Mouse (Mus musculus) liver, postnatal 0 days (tissue): ENCODE measurements around the gene Art2b. TPM values are rescaled to one million over a fixed set of nuclear protein-coding genes. Genes with fewer than 3 reads are reported as not detected.
A peak's percentile ranks its signal among the peaks of the same experiment; 100 is the strongest.

Experiments
- ATAC-seq: fragments of 200-750 bp; cut with Nextera tagmentation; 2 replicates; pipeline ENCODE4 v1.8.0; 2017; ENCODE audit warnings: mild to moderate bottlenecking, moderate library complexity
- DNase-seq: peaks from one replicate; pipeline ENCODE4 v3.0.0-alpha.2; 2016
- H3K27ac ChIP-seq: fragments of 300-500 bp; sonication (generic); 2 replicates; pipeline ENCODE4 v1.5.1; 2014; ENCODE audit warnings: antibody characterized with exemption, moderate library complexity, mild to moderate bottlenecking, low read depth
- H3K27me3 ChIP-seq: fragments of 300-500 bp; sonication (generic); 2 replicates; pipeline ENCODE4 v1.6.1; 2014; ENCODE audit warnings: low read length, control low read depth, mixed read lengths; ENCODE audit not compliant: insufficient read depth
- H3K36me3 ChIP-seq: fragments of 300-500 bp; sonication (generic); replicated peaks from 2 replicates; pipeline ENCODE4 v1.6.1; 2014; ENCODE audit warnings: mild to moderate bottlenecking, control low read depth, low read length, moderate library complexity, mixed read lengths; ENCODE audit not compliant: insufficient read depth
- H3K4me1 ChIP-seq: fragments of 300-500 bp; sonication (generic); 2 replicates; pipeline ENCODE4 v1.6.1; 2014; ENCODE audit warnings: antibody characterized with exemption, mild to moderate bottlenecking, control low read depth; ENCODE audit not compliant: insufficient read depth
- H3K4me2 ChIP-seq: fragments of 300-500 bp; sonication (generic); 2 replicates; pipeline ENCODE4 v1.6.1; 2014; ENCODE audit warnings: low read depth, mild to moderate bottlenecking, low read length, moderate library complexity, mixed read lengths
- H3K4me3 ChIP-seq: fragments of 300-500 bp; sonication (generic); 2 replicates; pipeline ENCODE4 v1.5.1; 2014; ENCODE audit warnings: low read depth, low read length
- H3K9ac ChIP-seq: fragments of 300-500 bp; sonication (generic); replicated peaks from 2 replicates; pipeline ENCODE4 v1.6.1; 2014; ENCODE audit warnings: mild to moderate bottlenecking, moderate library complexity
- H3K9me3 ChIP-seq: fragments of 300-500 bp; sonication (generic); 2 replicates; pipeline ENCODE4 v1.6.1; 2016; ENCODE audit warnings: mild to moderate bottlenecking, control low read depth, low read length, mixed read lengths
- CTCF ChIP-seq: sonication (generic); IDR thresholded peaks from 2 replicates; pipeline ENCODE4 v1.5.1; 2016; ENCODE audit warnings: antibody characterized with exemption, low read depth
- EP300 ChIP-seq: IDR thresholded peaks from 2 replicates; pipeline ENCODE4 v1.6.1; 2016; ENCODE audit warnings: antibody characterized with exemption, low read depth, mild to moderate bottlenecking
- WGBS: fragments of 180-500 bp; shearing (Covaris S2); extraction: QIAGEN DNeasy Blood & Tissue Kit; methylation state at CpG from one replicate; pipeline ENCODE4 v1.1.7; 2014; ENCODE audit not compliant: insufficient replicate concordance; 5-methylcytosine and 5-hydroxymethylcytosine counted together
- polyA plus RNA-seq: library from polyadenylated mRNA; unstranded; fragments of >200 nt; fragmentation: Nextera tagmentation; extraction: Ambion mirVana; gene quantifications from 2 replicates; pipeline ENCODE4 v1.2.1, GENCODE M21; 2015

Art2b gene
- polyA plus RNA-seq, 1 experiment from 2014 or later: 0.05 TPM

- H3K27ac ChIP-seq: no peak overlapping the region
- WGBS: 51% methylated on average over 9 of the region's 9 CpGs
- H3K9me3 ChIP-seq: no peaks in the 10 kb centered on the region
- H3K4me1 ChIP-seq: no peaks in the 10 kb centered on the region
- H3K9ac ChIP-seq: no peak overlapping the region
- H3K4me3 ChIP-seq: no peak overlapping the region
- H3K4me2 ChIP-seq: no peak overlapping the region
- DNase-seq (no peak), ATAC-seq (no peak)
- TF ChIP-seq EP300 (no peak), CTCF (no peak)
- no peaks in the 10 kb centered on the region for H3K27me3 ChIP-seq
- H3K36me3 ChIP-seq: no peaks in the 10 kb centered on the region
Observed at GRCm38 (mm10) chr7:101539774-101540173, 45.6 kb downstream of the Art2b start.

- no peaks in the 10 kb centered on the region for H3K4me1 ChIP-seq
- no peaks in the 10 kb centered on the region for H3K9me3 ChIP-seq
- H3K27me3 ChIP-seq: no peaks in the 10 kb centered on the region
- 0 out of 2 replicates have a peak overlapping the region, but pooled peaks have one; percentile 9 for H3K27ac ChIP-seq
- TF ChIP-seq CTCF: peak; percentile 68
- TF ChIP-seq EP300: no peak
- 37% methylated on average over 14 of the region's 14 CpGs for WGBS
- 0 out of 2 replicates have a peak overlapping the region, but pooled peaks have one; percentile 16 for H3K4me2 ChIP-seq
- no peaks in the 10 kb centered on the region for H3K36me3 ChIP-seq
- no peak for ATAC-seq
- DNase-seq: peak; percentile 29
- H3K9ac ChIP-seq: no peak overlapping the region
- H3K4me3 ChIP-seq: no peak overlapping the region
Observed at GRCm38 (mm10) chr7:101538141-101538933, 47.1 kb downstream of the Art2b start.

- Histone ChIP-seq H3K27ac (0 out of 2 replicates have a peak overlapping the region, but pooled peaks have one; percentile 9), H3K9ac (no peak overlapping the region), H3K9me3 (no peaks in the 10 kb centered on the region), H3K27me3 (no peaks in the 10 kb centered on the region), H3K4me1 (no peaks in the 10 kb centered on the region), H3K36me3 (no peaks in the 10 kb centered on the region), H3K4me3 (no peak overlapping the region), H3K4me2 (peak overlapping the region; percentile 16; the same call in 1 of the 2 replicates)
- peak; percentile 31 for DNase-seq
- no peak for ATAC-seq
- WGBS: 35% methylated on average over 8 of the region's 8 CpGs
- no peak for TF ChIP-seq EP300
- TF ChIP-seq CTCF: no peak
Observed at GRCm38 (mm10) chr7:101537541-101537940, 47.9 kb downstream of the Art2b start.

GRCm38 (mm10) chr7:101535517-101535916, 49.9 kb downstream of the Art2b start:
- 75% methylated on average over 5 of the region's 5 CpGs for WGBS
- no peak overlapping the region for H3K4me3 ChIP-seq
- H3K4me1 ChIP-seq: no peaks in the 10 kb centered on the region
- no peak overlapping the region for H3K4me2 ChIP-seq
- no peaks in the 10 kb centered on the region for H3K27me3 ChIP-seq
- no peak for TF ChIP-seq EP300
- no peak for TF ChIP-seq CTCF
- ATAC-seq (no peak), DNase-seq (no peak)
- no peak overlapping the region for H3K9ac ChIP-seq
- H3K9me3 ChIP-seq: no peaks in the 10 kb centered on the region
- H3K27ac ChIP-seq: no peak overlapping the region
- H3K36me3 ChIP-seq: no peaks in the 10 kb centered on the region

- DNase-seq (no peak), ATAC-seq (no peak)
- Histone ChIP-seq H3K36me3 (no peaks in the 10 kb centered on the region), H3K27me3 (no peaks in the 10 kb centered on the region), H3K4me1 (no peaks in the 10 kb centered on the region), H3K9me3 (no peaks in the 10 kb centered on the region), H3K27ac (no peak overlapping the region), H3K9ac (no peak overlapping the region), H3K4me3 (no peak overlapping the region), H3K4me2 (no peak overlapping the region)
- no peak for TF ChIP-seq EP300
- no peak for TF ChIP-seq CTCF
- WGBS: 78% methylated on average over 10 of the region's 10 CpGs
Observed at GRCm38 (mm10) chr7:101535102-101535501, 50.3 kb downstream of the Art2b start.

- Histone ChIP-seq H3K4me1 (no peaks in the 10 kb centered on the region), H3K27ac (no peak overlapping the region), H3K9me3 (no peaks in the 10 kb centered on the region), H3K4me3 (no peak overlapping the region), H3K9ac (no peak overlapping the region), H3K36me3 (no peaks in the 10 kb centered on the region), H3K4me2 (no peak overlapping the region), H3K27me3 (no peaks in the 10 kb centered on the region)
- ATAC-seq (no peak), DNase-seq (no peak)
- TF ChIP-seq CTCF (no peak), EP300 (no peak)
- WGBS: 42% methylated on average over 5 of the region's 5 CpGs
Observed at GRCm38 (mm10) chr7:101534428-101534827, 51.0 kb downstream of the Art2b start.

Other genes with a start within 250 kb of the Art2b start
- gene Arap1, start 237.5 kb downstream of the Art2b start, polyA plus RNA-seq: 16.0 and 18.1 TPM in 2 replicates
- not detected in 2 replicates for gene Gm45837, start 174.7 kb downstream of the Art2b start, polyA plus RNA-seq
- 14.8 and 15.8 TPM in 2 replicates for gene Pde2a, start 163.9 kb downstream of the Art2b start, polyA plus RNA-seq
- gene Clpb, start 78.0 kb upstream of the Art2b start, polyA plus RNA-seq: 15.1 and 16.3 TPM in 2 replicates
- not detected in 2 replicates for gene Phox2a, start 232.7 kb upstream of the Art2b start, polyA plus RNA-seq